Mouse (Mus musculus) cortical plate, adult 2 months (tissue): Measurements from ENCODE around the gene Magea8. TPM values are rescaled to one million over a fixed set of nuclear protein-coding genes. Genes with fewer than 3 reads are reported as not detected.
"Not testable (repeated sequence)": the region's sequence is repeated elsewhere in the genome, so short reads cannot be mapped to it uniquely, and the experiment has no call there.

Source experiments
- H3K27ac ChIP-seq: fragments of 200-500 bp; 2 replicates; pipeline ENCODE4 v1.5.1; 2012; ENCODE audit warnings: low read length, control low read depth, inconsistent platforms; ENCODE audit not compliant: insufficient read depth
- H3K4me1 ChIP-seq: fragments of 200-500 bp; 2 replicates; pipeline ENCODE4 v1.6.1; 2011; ENCODE audit warnings: low read length; ENCODE audit not compliant: control insufficient read depth, insufficient read depth
- H3K4me3 ChIP-seq: fragments of 200-500 bp; 2 replicates; pipeline ENCODE4 v1.5.1; 2011; ENCODE audit warnings: mild to moderate bottlenecking, low read length, control low read depth; ENCODE audit not compliant: insufficient read depth
- polyA plus RNA-seq: library from polyadenylated mRNA; depleted of rRNA; stranded (reverse); fragments of >200 nt; gene quantifications from 2 replicates; pipeline ENCODE4 v1.2.3, GENCODE M21; 2012; rRNA removed

Magea8 gene
- not detected in 2 replicates for polyA plus RNA-seq

GRCm38 (mm10) chrX:154995750-154996149, at the start of gene Magea8:
Gene Magea8 (minus strand): TSS chrX:154995850.
- H3K4me3 ChIP-seq, H3K4me1 ChIP-seq, H3K27ac ChIP-seq: not testable (repeated sequence)

GRCm38 (mm10) chrX:154949405-154949804, 46.2 kb downstream of the Magea8 start, which contains the start of gene Magea3:
Gene Magea3 (minus strand): TSS chrX:154949505.
- H3K27ac ChIP-seq, H3K4me1 ChIP-seq, H3K4me3 ChIP-seq: not testable (repeated sequence)

- H3K27ac ChIP-seq, H3K4me1 ChIP-seq, H3K4me3 ChIP-seq: not testable (repeated sequence)
Observed at GRCm38 (mm10) chrX:154935887-154936286, 59.8 kb downstream of the Magea8 start, which contains the start of gene Magea6. Gene Magea6 (minus strand): TSS chrX:154935987.

Other genes starting within 250 kb of the Magea8 start
- not detected in 2 replicates for gene Cldn34b1, start 105.6 kb downstream of the Magea8 start, polyA plus RNA-seq
- gene Magea6, start 59.9 kb downstream of the Magea8 start, polyA plus RNA-seq, result not detected in 2 replicates
- not detected in 2 replicates for gene Magea3, start 46.3 kb downstream of the Magea8 start, polyA plus RNA-seq
- not detected in 2 replicates for gene Magea5, start 67.3 kb upstream of the Magea8 start, polyA plus RNA-seq
- not detected in 2 replicates for gene Magea1, start 93.9 kb upstream of the Magea8 start, polyA plus RNA-seq
- not detected in 2 replicates for gene Magea2, start 97.8 kb upstream of the Magea8 start, polyA plus RNA-seq
- not detected in 2 replicates for gene Cldn34b2, start 132.6 kb upstream of the Magea8 start, polyA plus RNA-seq
- gene Sat1, start 220.6 kb upstream of the Magea8 start, polyA plus RNA-seq, result 97.3 and 98.1 TPM in 2 replicates